Mouse (Mus musculus): ENCODE measurements around the gene Chmp5. TPM values are rescaled to one million over a fixed set of nuclear protein-coding genes. Genes with fewer than 3 reads are reported as not detected.
A peak's percentile ranks its signal among the peaks of the same experiment; 100 is the strongest.
"Not testable (repeated sequence)": the region's sequence is repeated elsewhere in the genome, so short reads cannot be mapped to it uniquely, and the experiment has no call there.

The Chmp5 gene
- polyA plus RNA-seq, 1 experiment from 2014 or later = 154 TPM

- Histone ChIP-seq H3K4me3 (no peak overlapping the region), H3K4me1 (no peaks in the 10 kb centered on the region), H3K9ac (no peak overlapping the region), H3K4me2 (replicated peaks) (no peak overlapping the region), H3K27me3 (replicated peaks) (no peaks in the 10 kb centered on the region), H3K9me3 (no peaks in the 10 kb centered on the region), H3K36me3 (no peaks in the 10 kb centered on the region), H3K27ac (no peak overlapping the region)
- WGBS = 68% methylated on average over 3 of the region's 3 CpGs
- no peak for ATAC-seq (ENCODE audit: low FRiP score, low read depth)
These were observed 26.9 kb upstream of the Chmp5 start for GRCm38 (mm10) chr4:40921288-40921687.

DNA sequence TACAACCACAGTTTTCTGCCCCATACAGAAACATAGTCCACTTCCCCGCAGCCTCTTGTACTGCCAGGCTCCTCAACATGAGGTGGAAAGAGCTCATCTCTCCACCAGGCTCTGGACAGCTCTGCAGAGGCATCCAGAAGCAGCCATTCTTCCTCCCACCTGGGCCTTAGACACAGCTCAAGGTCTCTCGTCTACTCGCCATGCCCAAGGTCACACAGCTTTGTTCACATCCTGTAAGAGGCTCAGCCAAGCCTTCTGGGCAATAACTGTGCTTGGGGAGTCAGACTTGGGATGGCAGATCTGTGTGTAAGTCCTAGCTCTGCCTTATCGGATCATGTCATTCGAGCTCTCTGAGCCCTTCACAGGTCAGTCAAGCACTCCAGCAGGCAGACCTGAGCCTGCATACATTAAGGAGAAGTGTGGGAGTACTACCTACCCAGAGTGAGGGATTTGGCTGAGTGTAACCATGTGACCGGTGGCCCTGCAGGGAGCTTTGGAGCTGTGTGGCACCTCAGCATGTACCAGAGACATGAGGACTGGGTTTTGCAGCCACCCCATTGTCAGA is 25.0 kb upstream of the Chmp5 start:
- ATAC-seq (ENCODE audit: low FRiP score, low read depth) = no peak
- Histone ChIP-seq H3K27me3 (replicated peaks) (no peaks in the 10 kb centered on the region), H3K9me3 (no peaks in the 10 kb centered on the region), H3K4me1 (no peaks in the 10 kb centered on the region), H3K4me2 (replicated peaks) (no peak overlapping the region), H3K9ac (no peak overlapping the region), H3K36me3 (no peaks in the 10 kb centered on the region), H3K4me3 (no peak overlapping the region), H3K27ac (no peak overlapping the region)
- 89% methylated on average over 6 of the region's 6 CpGs for WGBS

DNA sequence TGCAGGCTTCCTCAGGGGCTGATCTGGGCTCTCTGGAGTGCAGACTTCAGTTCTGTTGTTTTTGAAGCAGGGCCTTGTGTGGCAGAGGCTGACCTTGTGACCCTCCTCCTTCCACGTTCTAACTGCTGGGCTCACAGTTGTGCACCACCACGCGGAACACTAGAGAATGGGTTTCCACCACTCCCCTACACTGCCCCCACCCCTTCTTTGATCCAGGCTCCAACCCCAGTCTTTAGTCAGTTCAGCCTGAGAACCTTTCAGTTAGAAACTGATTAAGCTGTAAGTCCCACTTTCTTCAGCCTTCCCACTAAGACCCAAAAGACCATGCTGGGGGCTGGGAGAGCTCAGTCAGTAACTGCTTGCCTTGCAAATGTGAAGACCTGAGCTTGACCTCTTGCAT is 22.6 kb upstream of the Chmp5 start:
- Histone ChIP-seq H3K9ac (no peak overlapping the region), H3K4me1 (no peaks in the 10 kb centered on the region), H3K4me2 (replicated peaks) (no peak overlapping the region), H3K27me3 (replicated peaks) (no peaks in the 10 kb centered on the region), H3K4me3 (no peak overlapping the region), H3K27ac (no peak overlapping the region), H3K9me3 (no peaks in the 10 kb centered on the region), H3K36me3 (no peaks in the 10 kb centered on the region)
- no peak for ATAC-seq (ENCODE audit: low FRiP score, low read depth)
- WGBS = 64% methylated on average over 3 of the region's 3 CpGs

- no peaks in the 10 kb centered on the region for H3K9me3 ChIP-seq
- H3K9ac ChIP-seq = no peak overlapping the region
- no peak overlapping the region for H3K27ac ChIP-seq
- H3K4me1 ChIP-seq = no peaks in the 10 kb centered on the region
- no peak overlapping the region for H3K4me2 ChIP-seq (replicated peaks)
- H3K27me3 ChIP-seq (replicated peaks) = no peaks in the 10 kb centered on the region
- ATAC-seq (ENCODE audit: low FRiP score, low read depth) = no peak
- H3K36me3 ChIP-seq = peaks cover 18% of the 10 kb centered on the region
- H3K4me3 ChIP-seq = no peak overlapping the region
- 86% methylated on average over 7 of the region's 7 CpGs for WGBS
These were observed 19.2 kb upstream of the Chmp5 start for GRCm38 (mm10) chr4:40929046-40929445.

GRCm38 (mm10) chr4:40933694-40934093 is 14.5 kb upstream of the Chmp5 start:
- H3K4me2 ChIP-seq (replicated peaks) = no peak overlapping the region
- no peak overlapping the region for H3K9ac ChIP-seq
- no peak overlapping the region for H3K27ac ChIP-seq
- no peaks in the 10 kb centered on the region for H3K27me3 ChIP-seq (replicated peaks)
- H3K9me3 ChIP-seq = no peaks in the 10 kb centered on the region
- 94% methylated on average over 5 of the region's 5 CpGs for WGBS
- H3K36me3 ChIP-seq = peaks cover 60% of the 10 kb centered on the region
- no peak for ATAC-seq (ENCODE audit: low FRiP score, low read depth)
- no peak overlapping the region for H3K4me3 ChIP-seq
- H3K4me1 ChIP-seq = no peaks in the 10 kb centered on the region

DNA sequence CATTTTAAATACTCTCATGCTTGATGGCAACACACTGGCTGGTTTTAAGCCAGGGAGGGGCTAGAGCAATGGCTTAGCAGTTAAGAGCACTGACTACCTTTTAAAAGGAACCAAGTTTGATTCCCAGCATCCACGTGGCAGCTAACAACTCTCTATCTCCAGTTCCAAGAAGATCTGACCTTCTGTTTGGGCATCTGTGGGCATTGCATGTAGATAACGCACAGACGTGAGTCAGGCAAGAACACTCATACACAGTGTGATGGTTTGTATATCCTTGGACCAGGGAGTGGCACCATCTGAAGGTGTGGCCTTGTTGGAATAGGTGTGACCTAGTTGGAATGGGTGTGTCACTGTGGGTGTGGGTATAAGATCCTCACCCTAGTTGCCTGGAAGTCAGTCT is 13.8 kb upstream of the Chmp5 start:
- H3K4me3 ChIP-seq; H3K4me1 ChIP-seq; H3K9me3 ChIP-seq; H3K27ac ChIP-seq; H3K4me2 ChIP-seq (replicated peaks); H3K9ac ChIP-seq; ATAC-seq (ENCODE audit: low FRiP score, low read depth); H3K27me3 ChIP-seq (replicated peaks): not testable (repeated sequence)
- peaks cover 67% of the 10 kb centered on the region for H3K36me3 ChIP-seq
- WGBS = 93% methylated on average over 3 of the region's 3 CpGs

DNA sequence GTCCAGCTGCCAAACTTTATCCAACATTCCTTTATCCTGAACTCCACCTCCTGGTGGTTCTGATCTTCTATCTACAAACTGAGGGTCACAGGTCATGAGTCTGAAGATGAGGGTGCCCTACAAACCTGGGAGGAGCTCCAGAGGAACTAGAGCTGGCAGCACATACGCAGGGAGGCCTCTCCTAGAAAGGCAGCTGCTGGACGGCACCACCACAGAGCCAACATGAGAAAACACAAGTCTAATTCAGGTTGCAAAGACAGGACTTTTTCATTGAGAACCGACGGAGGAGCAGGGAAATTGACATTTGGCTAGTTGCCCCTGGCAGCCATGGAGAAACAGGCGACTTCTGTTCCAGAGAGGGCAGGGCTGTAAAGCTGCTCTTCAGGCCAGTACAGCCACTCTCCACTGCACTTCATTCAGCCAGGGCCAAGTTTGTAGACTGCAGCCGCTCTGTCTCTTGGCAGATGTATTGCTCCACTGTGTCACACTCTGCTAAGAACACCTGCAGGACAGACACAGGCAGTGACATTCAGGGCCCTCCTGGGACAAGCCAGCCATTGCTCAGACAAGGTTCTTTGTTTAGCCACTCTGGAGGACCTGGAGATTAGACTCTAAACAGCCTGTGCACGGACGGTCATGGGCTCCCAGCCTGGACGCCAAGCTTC is 11.9 kb upstream of the Chmp5 start:
- no peak overlapping the region for H3K4me3 ChIP-seq
- no peak overlapping the region for H3K9ac ChIP-seq
- no peaks in the 10 kb centered on the region for H3K9me3 ChIP-seq
- H3K4me2 ChIP-seq (replicated peaks) = no peak overlapping the region
- no peaks in the 10 kb centered on the region for H3K27me3 ChIP-seq (replicated peaks)
- H3K27ac ChIP-seq = no peak overlapping the region
- H3K36me3 ChIP-seq = peaks cover 85% of the 10 kb centered on the region
- H3K4me1 ChIP-seq = no peaks in the 10 kb centered on the region
- ATAC-seq (ENCODE audit: low FRiP score, low read depth) = 0 out of 2 replicates have a peak, but pooled peaks have one; percentile 37
- 82% methylated on average over 9 of the region's 9 CpGs for WGBS

- Histone ChIP-seq H3K4me2 (replicated peaks) (no peak overlapping the region), H3K9me3 (no peaks in the 10 kb centered on the region), H3K9ac (no peak overlapping the region), H3K36me3 (peaks cover 92% of the 10 kb centered on the region), H3K27me3 (replicated peaks) (no peaks in the 10 kb centered on the region), H3K4me1 (no peaks in the 10 kb centered on the region), H3K4me3 (no peak overlapping the region), H3K27ac (no peak overlapping the region)
- 98% methylated on average over 5 of the region's 5 CpGs for WGBS
- ATAC-seq (ENCODE audit: low FRiP score, low read depth) = no peak
These were observed 9.4 kb upstream of the Chmp5 start for GRCm38 (mm10) chr4:40938793-40939192.

DNA sequence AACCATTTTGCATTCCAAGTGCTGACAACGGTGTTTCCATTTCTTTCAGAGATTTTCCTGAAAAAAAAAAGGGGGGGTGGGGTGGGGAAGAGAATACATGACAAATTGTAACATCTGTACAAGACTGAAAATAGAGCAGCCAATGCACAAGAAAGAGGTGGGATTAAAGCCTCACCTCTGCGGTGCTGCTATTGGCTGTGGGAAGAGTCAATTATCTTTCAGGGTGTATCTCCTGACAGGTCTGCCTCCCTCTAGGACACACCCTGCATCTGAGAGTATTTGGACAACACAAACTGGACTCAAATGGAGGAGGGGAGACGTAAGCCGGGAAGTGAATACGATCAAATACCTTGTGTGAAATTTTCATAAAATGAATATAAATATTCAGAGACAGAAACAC is 4.6 kb upstream of the Chmp5 start:
- no peaks in the 10 kb centered on the region for H3K27me3 ChIP-seq (replicated peaks)
- H3K4me2 ChIP-seq (replicated peaks) = no peak overlapping the region
- peaks cover 15% of the 10 kb centered on the region for H3K4me1 ChIP-seq
- H3K36me3 ChIP-seq = peaks cover 71% of the 10 kb centered on the region
- no peak overlapping the region for H3K9ac ChIP-seq
- no peak for ATAC-seq (ENCODE audit: low FRiP score, low read depth)
- 96% methylated on average over 5 of the region's 5 CpGs for WGBS
- H3K9me3 ChIP-seq = no peaks in the 10 kb centered on the region
- H3K27ac ChIP-seq = no peak overlapping the region
- H3K4me3 ChIP-seq = no peak overlapping the region

GRCm38 (mm10) chr4:40946516-40947121 is 1.6 kb upstream of the Chmp5 start:
- Histone ChIP-seq H3K4me3 (peak overlapping the region; percentile 87; the same call in 1 of the 2 replicates), H3K4me2 (replicated peaks) (peak overlapping the region; percentile 87), H3K9me3 (no peaks in the 10 kb centered on the region), H3K9ac (peak overlapping the region; percentile 92), H3K27me3 (replicated peaks) (no peaks in the 10 kb centered on the region), H3K4me1 (peaks cover 24% of the 10 kb centered on the region), H3K36me3 (peaks cover 56% of the 10 kb centered on the region), H3K27ac (no peak overlapping the region)
- 88% methylated on average over 7 of the region's 7 CpGs for WGBS
- no peak for ATAC-seq (ENCODE audit: low FRiP score, low read depth)

DNA sequence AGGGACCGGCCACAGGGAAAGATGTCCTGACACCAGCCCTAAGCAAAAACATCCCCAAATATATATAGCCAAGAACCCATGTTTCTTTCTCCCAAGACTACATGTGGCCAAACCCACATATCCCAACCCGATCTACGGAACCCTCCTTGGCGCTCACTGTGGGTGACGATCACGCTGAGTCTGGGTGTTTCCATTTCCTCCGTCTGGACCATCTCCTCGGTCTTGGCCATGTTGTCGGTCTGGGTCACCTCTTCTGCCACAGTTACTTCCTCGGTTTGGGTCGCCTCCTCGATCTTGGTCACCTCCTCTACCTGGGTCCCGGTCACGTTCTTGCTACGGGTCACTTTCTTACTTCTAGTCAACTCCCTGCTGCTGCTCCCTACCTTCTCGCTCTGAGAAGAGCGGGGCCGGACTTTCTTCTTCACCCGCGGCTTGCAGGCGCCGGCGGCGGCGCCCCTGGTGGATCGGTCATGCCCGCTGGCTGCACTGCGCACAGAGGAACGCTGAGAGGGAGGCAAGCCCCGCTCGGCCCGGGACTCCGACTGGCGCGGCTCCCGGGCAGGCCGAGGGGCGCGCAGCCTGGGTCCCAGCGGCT is 545 bp upstream of the Chmp5 start:
- Histone ChIP-seq H3K9me3 (no peaks in the 10 kb centered on the region), H3K36me3 (peaks cover 54% of the 10 kb centered on the region), H3K27me3 (replicated peaks) (no peaks in the 10 kb centered on the region), H3K4me1 (peaks cover 24% of the 10 kb centered on the region), H3K27ac (peak overlapping the region; percentile 66; the same call in 1 of the 2 replicates), H3K9ac (peak overlapping the region; percentile 92), H3K4me2 (replicated peaks) (peak overlapping the region; percentile 87), H3K4me3 (peak overlapping the region; percentile 87)
- ATAC-seq (ENCODE audit: low FRiP score, low read depth) = peak; percentile 37; the same call in 1 of the 2 replicates
- WGBS = under 1% methylated on average over 40 of the region's 40 CpGs

- Histone ChIP-seq H3K9me3 (no peaks in the 10 kb centered on the region), H3K4me2 (replicated peaks) (no peak overlapping the region), H3K4me1 (peaks cover 9% of the 10 kb centered on the region), H3K4me3 (no peak overlapping the region), H3K9ac (no peak overlapping the region), H3K27ac (no peak overlapping the region), H3K27me3 (replicated peaks) (no peaks in the 10 kb centered on the region), H3K36me3 (peaks cover 73% of the 10 kb centered on the region)
- WGBS = 97% methylated on average over 1 of the region's 1 CpGs
- no peak for ATAC-seq (ENCODE audit: low FRiP score, low read depth)
These were observed 5.3 kb downstream of the Chmp5 start for GRCm38 (mm10) chr4:40953521-40953920.
